Mouse (Mus musculus): Measurements from ENCODE around the gene Tm4sf20.

GRCm38 (mm10) chr1:82811766-82812165 is 43.5 kb upstream of the Tm4sf20 start:
- no peak for TF ChIP-seq CTCF (conservative IDR thresholded peaks at IDR 0.05; ENCODE audit: insufficient read depth, insufficient read length, low read depth, low read length)
- no peak for TF ChIP-seq POLR2A (IDR thresholded peaks at IDR 0.05; ENCODE audit: low read depth, low read length)
